Mouse (Mus musculus): Measurements from ENCODE around the gene Adra1d.

Gene Adra1d

DNA sequence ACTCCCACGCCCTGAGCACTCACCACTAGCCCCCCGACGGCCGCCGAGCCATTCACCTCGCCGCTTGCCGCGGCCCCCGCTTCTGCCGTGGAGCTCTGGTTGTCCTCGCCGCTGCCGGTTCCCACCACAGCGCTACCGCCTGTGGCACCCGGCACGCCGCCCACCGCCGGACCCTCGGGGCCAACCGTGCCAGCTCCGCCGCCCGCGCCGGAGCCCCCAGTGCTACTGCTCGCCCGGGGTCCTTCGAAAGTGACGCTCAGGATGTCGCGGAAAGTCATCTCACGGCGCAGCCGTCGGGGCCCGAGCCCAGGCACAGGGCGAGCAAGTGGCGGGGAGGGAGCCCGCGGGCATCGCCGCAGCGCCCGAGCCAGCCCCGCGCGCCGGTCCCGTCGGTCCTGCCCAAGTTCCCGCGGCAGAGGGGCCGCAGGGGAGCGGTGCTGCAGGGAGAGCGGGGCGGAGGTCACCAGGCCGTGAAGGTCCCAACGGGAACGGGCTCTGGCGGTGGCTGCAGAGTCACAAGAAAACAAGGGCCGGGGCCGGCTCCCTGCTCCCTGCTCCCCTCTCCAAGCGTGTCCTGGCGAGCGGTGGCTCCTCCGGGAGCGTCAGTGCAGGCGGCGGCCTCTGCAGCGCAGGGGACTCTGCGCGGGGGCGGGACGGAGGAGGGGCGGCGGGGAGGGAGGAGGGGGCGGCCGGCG, at the start of gene Adra1d:
Gene Adra1d, minus strand, starts transcription at position 393 of the 695 bp plus-strand sequence.
- DNase-seq (ENCODE audit: low read depth, low spot score) = no peak

DNA sequence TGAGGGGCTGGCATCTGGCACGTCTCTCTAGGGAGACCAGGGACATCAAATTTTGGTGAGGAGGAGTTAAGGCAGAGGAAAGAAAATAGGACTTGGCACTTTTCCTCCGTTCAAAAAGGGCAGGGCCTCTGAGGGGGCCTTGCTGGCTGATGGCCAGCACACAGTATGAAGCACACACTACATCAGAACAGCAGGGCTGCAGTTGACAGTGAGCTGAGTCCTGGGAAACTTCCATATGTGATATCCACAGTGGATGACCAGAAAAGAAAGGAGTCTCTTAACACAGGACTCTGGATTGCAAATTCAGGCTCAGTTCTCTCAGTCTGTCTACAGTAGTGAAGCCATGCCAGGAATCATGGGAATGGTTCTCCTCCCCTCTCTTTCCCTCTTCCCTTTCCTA, 39.8 kb upstream of the Adra1d start:
- DNase-seq (ENCODE audit: low read depth, low spot score) = no peak

DNA sequence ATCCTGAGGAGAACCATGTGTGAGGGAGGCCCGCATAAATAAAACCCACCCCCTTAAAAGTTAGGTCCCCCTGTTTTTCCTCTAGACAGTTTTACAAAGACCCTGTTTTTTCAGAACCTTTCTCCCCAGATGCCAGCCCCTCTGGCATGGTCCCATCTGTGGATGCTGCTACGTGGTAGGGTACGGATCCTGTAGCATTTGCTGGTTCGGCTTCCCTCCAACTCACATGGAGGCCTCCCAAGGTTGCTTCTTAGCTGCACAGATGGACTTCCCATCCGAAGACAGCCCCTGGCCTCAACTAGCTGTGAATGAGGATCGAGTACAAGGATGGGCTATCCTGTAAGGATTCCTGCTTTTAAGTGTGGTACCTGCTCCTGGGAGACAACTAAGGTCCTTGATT, 32.8 kb upstream of the Adra1d start:
- no peak for DNase-seq (ENCODE audit: low read depth, low spot score)

DNA sequence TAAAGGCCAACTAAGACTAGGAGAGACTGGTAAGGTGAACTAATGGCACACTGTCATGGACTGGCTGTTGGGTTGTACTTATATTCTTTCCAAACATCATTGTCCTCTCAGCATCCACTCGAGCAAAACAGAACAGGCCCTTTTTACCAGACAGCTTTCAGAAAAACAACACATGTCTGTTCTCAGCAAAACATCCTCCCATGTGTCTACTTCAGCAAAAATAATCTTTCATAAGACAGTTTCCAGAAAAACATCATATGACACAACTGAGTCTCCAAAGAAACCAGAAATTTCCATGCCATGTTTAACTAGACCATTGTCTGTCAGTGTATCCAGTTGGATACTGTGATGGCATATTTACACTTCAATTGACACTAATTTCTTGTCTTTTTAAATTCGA, 25.4 kb upstream of the Adra1d start:
- DNase-seq (ENCODE audit: low read depth, low spot score) = no peak

DNA sequence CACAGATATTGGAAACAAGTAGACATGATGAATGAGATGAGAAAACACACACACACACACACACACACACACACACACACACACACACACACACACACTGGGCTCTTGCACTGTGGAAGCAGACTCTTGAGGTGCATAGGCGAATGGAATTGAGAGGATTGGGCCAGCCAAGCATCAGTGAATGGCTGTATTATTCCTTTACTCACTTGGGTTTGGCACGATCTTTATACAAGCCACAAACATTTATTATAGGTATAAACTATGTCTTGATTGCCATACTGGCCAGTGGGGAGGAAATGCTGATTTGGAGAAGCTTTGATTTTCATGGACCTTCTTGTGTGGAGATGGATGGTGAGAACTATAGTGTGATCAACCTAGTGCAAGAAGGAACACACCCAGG, 19.4 kb upstream of the Adra1d start:
- DNase-seq (ENCODE audit: low read depth, low spot score) = no peak

DNA sequence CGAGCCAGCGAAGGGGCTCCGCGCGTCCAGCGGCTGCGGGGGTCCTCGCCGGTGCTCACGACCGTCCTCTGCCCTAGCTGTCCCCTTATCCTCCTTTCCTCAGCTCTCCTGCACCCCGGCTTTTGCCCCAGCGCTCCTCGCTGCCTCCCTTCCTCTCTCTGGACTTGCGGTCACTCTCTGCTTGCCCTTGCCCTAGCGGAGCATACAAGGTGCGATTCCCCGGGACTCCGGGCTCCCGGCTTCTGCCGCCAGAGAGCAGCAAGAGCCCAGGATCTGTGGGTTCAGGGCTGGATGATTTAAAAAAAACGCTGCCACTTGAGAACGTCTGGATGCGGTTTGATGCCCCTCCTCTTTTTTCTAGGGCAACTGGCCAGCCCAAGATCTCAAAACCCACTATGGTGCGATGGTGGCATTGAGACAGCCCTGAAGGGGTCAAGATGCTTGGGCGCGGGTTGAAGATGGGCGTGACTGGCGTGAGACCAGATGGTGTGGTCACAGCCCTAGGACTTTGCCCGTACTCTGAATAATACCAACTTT, 571 bp upstream of the Adra1d start:
- peak; percentile 36 for DNase-seq (ENCODE audit: low read depth, low spot score)

DNA sequence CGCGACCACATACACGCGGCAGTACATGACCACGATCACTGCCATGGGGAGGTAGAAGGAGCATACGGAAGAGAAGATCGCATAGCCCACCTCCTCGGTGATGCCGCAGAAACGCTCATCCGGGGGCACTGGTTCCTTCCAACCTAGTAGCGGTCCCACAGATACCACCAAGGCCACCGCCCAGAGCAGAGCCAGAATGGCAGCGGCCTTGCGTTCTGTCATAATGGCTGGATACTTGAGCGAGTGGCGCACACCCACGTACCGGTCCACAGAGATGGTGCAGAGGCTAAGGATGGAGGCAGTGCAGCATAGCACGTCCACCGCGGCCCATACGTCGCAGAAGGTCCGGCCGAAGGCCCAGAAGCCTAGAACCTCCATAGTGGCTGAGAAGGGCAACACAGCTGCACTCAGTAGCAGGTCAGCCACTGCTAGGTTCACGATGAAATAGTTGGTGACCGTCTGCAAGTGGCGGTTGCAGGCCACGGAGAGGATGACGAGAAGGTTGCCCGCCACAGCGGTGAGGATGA, 676 bp downstream of the Adra1d start:
- no peak for DNase-seq (ENCODE audit: low read depth, low spot score)

DNA sequence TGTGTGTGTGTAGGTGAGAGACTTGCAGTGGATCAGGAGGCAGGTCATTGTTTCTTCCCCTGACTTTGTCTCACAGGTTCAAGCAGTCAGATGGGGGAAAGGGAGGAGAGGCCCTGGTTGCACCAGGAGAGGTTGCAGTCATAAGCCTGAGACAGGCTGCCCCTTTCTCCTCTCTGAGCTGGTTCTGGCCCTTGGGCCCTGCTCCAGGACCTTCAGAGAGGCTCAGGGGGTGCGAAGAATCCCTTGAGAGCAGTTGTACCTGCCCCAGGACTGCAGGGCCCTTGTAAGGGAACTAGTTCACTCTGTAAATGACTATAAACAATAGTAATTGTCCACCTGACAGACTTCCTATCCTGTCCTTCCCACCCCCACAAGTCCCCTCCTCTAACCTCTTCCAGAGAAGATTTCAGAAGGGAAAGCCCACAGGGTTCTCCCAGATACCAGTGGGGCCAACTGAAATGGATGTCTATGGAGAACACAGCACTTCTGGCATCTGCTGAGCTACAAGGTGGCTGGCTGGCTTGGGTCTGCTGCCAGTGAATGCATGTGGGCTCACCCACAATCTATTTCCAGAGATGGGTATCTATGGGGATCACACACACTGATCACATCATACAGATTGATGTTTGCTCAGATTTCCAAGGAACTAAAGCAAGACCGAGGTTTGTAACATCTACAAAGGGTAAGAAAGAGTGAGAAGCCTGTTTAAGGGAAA, 1.7 kb downstream of the Adra1d start:
- DNase-seq (ENCODE audit: low read depth, low spot score) = no peak

DNA sequence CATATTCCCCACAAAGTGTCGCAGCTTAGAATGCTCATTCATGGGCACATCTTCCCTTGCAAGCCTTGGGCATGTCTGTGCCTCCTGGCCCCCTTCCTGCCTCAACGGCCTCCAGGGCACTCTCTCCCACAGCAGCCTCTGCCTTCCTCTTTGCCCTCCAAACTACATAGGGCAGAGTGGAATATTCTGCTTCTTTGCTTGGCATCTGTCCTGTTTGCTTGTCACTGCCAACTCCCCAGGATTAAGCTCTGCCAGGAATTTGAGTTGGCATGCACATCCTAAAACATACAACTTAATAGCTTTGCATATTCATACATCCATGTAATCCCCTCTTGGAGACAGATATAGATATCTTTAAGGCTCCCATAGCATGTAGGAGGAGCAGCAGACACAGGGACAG, 4.2 kb downstream of the Adra1d start:
- no peak for DNase-seq (ENCODE audit: low read depth, low spot score)

DNA sequence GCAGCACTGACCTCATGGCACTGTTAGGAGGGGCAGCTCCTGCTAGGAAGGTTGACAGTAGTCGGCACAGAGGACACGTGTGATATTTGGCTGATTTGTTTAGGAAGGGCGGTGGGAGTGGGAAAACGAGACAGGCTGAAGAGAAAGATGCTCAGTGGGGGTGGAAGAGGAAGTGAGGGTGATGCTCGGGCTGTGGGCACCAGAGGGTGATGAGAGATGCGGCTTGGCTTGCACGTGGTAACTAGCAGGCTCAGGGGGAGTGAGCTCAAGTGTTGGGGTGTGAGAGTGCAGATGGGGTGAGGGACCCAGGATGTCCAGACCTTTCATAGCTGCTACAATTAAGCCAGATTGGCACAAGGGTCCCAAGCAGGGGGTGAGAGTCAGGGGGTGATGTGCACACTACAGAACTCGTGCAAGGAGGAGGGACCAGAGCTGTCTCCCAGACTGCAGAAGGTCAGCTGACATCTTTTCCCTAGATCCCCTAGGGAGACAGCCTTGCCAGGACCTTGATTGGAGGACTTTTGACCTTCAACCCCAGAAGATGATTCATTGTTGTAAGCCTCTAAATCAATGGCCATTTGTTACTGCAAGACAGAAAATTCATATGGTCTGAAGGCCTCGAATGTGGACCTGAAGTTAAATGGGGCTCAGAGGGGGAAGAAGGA, 9.2 kb downstream of the Adra1d start:
- DNase-seq (ENCODE audit: low read depth, low spot score) = no peak

DNA sequence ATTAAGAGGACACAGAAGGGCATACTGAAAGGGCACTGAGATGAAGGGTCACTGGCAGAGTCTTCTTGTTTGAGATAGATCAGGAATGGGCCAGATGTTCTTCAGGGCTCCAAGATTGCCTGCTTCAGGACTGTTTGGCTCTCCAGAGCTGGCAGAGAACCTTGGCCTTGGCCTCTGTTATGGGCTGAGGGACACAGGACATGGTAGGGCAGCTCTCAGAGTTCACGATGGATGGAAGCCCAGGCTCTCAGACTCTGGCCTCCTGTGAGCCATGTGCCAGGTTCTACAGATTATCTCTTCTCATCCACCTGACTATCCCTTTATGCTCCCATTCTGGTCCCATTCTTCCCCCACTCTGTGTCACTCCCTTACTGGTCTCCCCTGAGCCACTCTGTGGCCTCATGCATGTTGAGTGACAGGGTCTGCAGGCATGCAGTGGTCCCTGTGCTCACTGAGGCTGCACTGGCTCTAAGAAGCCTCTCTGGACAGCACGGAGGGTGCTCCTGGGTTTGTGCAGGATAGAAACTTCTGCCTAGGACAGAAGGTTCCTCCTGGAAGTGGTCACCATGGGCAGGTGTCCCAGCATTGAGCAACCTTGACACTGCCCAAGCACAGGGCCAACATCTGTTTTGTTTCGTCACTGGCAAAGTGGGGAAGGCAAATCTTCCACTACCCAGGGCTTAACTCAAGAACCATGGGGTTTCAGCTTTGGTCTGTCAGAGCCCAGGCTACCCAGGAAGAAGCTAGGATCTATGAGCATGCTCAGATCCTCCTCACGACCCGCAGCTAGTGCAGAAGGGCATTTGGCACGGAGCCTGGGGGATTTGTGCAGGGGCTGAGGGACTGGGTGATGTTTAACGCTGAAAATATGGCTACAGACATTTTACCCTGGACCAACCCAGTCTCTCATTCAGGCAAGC, 10.1 kb downstream of the Adra1d start:
- no peak for DNase-seq (ENCODE audit: low read depth, low spot score)

DNA sequence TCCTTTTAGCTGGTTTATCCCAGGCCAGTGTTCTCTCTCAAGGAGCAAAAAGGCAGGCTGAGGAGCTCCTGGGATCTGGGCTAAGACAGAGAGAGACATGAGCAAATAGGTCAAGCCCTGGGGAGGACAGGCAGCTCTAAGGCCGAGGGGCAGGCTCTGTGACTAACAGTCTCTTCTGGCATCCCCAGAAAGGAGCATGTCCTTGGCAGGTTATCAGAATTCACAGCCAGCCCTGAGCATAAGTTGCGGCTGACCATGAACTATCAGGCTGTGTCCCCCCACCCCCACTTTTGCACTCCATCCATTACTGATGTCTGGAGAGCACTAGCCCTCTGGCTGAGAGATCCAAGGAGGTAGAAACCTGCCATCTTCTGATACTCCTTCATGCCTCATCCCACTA, 11.2 kb downstream of the Adra1d start:
- no peak for DNase-seq (ENCODE audit: low read depth, low spot score)

DNA sequence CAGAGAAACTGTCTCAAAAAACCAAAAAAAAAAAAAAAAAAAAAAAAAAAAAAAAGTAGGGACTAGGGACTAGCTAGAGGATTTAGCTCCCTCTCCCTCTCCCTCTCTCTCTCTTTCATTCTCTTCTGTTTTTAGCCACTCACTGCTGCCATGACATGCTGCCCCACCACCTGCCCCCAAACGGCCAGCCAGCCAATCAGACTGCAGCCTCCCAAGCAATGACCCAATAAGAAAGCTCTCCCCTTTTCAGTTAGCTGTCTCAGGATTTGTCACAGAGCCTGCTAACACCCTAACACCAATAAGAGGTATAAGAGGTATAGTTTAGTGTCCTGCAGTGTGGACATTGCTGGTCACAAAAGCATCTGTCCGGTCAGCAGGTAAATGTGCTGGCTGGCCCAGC, 11.6 kb downstream of the Adra1d start:
- no peak for DNase-seq (ENCODE audit: low read depth, low spot score)

DNA sequence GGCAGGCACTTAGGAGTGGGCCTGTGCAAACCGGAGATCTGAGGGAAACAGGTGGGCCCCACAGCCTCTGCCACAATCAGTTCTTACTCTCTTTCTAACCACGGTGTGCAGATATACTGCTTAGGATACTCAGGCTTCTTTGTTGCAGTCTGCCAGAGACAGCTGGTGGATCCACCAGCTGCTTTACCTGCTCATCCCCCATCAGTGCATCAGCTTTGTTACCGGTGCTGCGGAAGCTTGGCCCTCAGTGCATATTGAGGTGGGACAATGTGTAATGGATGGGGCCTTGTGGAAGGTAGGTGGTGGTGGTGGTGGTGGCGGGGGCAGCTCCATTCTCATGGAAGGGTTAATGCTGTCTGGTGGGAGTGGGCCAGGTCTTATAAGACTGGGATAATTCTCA, 13.0 kb downstream of the Adra1d start:
- DNase-seq (ENCODE audit: low read depth, low spot score) = no peak

DNA sequence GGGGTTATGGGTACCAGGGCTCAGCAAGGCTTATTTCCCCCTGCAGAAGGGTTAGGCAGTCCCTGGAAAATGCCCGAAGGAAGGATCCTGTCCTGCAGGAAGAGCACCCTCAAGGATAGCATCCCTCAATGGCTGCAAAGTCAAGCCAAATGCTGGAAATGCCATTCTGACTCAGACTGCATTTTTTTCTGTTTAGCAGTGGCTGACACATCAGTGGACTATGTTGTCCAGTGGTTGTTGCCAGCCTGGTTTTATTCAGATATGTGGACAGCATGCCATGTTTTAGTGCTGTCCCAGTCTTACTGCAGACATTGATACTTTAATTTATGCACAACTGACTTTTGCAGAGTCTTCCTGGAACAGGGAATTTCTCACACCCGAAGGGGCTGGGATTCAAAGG, 13.8 kb downstream of the Adra1d start:
- DNase-seq (ENCODE audit: low read depth, low spot score) = no peak

DNA sequence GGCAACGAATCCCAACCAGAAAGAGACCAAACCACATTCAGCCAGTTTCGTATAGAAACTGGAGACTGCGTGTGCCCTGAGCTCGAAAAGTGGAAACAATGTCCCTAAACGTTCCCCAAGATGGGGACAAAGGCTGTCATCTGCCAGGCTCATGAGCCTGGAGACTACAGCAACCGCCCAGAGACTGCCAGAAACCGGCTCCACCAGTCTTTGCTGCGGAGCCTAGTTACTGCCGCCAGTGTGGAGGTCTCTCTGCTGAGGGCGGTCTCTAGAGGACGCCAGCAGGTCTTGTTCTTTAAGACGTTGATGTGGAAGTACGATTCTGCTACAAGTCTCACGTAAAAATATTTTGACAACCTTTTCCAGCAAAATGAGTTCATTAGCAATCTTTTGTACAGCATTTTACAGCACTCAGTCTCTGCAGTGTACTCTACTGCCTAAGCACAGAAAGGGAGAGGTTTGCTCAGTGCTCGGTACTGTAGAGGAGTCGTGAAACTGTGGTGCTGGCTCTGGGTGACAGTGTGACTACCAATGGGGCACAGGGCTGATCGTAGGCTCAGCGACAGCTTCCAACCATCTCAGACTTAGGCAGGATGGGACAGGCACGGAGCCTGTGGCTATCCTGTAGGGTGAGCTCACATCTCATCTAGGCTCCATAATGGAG, 15.2 kb downstream of the Adra1d start:
- no peak for DNase-seq (ENCODE audit: low read depth, low spot score)

DNA sequence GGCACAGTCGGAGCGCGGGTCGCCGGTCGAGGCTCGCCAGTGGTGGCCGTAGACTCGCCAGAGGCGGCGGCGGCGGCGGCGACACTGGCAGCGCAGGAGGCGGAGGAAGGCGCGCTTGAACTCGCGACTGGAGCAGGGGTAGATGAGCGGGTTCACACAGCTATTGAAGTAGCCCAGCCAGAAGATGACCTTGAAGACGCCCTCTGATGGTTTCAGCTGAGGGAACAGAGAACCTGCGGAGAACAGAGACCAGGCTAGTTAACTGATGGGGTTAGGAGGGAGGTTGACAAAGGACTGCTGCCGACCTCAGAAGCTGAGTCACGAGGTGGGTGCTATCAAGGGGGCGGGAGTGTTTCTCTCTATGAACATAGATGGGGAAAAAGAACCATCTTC, 15.8 kb downstream of the Adra1d start:
- DNase-seq (ENCODE audit: low read depth, low spot score) = no peak

DNA sequence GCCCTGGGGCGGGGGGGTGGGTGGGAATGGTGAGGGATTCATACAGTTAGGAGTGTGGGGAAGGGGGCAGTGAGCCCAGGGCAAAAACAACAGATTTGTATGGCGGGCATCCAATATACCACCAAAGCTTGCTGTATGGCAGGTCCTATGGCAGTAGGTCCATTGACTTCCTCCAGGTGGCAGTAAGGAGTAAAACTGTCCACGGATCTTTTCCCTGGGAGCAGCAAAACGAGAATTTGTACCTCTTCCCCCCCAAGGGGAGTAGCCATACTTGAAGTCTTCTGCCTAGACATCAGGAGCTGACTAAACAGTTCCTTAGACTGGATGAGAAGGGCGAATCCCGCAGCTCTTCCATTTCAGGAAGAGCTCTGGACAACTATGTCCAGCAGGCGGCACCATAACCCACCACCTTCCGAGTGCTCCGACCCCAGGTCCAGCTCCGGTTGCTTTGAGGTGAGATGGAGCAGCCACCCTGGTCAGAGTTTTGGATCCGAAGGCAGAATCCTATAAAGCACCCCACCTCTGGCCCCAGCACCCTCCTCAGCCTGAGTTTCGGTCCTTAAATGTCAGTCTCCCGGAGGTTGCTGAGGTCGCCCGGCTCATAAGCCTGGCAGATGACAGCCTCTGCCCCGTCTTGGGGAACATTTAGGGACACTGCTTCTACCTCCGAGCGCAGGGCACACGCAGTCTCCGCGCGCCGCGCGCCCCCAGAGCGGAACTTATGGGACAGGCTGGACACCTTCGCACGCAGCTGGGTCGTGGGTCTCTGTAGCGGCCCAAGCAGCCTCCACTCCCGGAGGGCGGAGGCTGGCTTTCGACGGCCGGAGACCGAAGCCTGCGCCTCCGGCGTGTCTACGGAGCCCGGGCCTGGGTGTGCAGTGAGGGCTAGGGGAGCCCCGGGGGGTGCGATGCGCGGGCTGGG, 16.4 kb downstream of the Adra1d start:
- peak; percentile 40 for DNase-seq (ENCODE audit: low read depth, low spot score)

DNA sequence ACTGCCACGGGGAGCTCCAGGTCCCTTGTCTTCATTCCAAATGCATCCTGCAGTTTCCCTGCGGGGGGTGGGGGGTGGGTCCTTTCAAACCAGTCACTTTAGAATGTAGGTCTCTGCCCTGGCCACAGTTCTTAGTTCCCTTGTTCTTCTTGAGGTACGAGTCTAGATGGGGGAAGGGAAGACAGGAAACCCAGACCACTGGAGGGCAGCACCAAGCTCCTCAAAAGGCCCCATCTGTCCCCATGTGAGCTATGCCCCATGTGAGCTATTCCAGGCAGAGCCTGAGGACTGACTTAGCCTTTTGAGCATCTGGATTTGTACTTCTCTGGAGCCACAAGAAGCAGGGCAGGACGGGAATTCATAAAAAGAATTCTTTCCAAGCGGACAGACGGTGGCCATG, 19.6 kb downstream of the Adra1d start:
- DNase-seq (ENCODE audit: low read depth, low spot score) = no peak

DNA sequence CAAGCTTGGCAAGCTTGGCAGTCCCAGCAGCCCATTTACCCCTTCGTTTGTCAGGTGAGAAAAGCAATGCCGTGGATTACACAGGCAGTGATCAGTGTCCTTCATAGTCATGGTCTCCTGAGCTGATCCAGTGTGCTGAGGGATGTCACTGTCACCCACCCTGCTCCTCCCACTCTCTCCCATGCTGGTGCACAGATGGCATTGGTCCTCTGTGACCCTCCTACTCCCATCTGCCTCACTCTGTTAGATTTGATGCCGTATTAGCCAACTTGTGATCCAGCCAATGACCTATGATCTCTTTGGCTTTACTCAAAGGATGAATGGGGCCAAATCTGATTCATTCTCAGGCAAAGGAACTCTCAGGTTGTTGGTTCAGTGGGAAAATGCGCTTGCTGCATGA, 20.4 kb downstream of the Adra1d start:
- peak; percentile 54 for DNase-seq (ENCODE audit: low read depth, low spot score)
